26 mouse cellular contexts compared by ENCODE assay signal in genomic region chr9:104382571-104383170, GRCm38 (mm10). TPM values are rescaled to one million over a fixed set of nuclear protein-coding genes. Genes with fewer than 3 reads are reported as not detected.
DNase-seq lines count a peak whose midpoint lies in the region; ATAC-seq lines count a peak whose summit lies in the region.
"Had no signal": no experiment of that assay in that cellular context is flagged by ENCODE, and none has a peak within 500 bp of the region (broad histone marks: within the 10 kb centered on the region; RNA-seq: fewer than 3 reads in every experiment).

No protein-coding gene starts in this region.

- no peaks in the 10 kb centered on the region for H3K27me3 ChIP-seq in embryonic facial prominence, embryonic 15.5 days
- H3K27me3 ChIP-seq: forebrain, embryonic 15.5 days; heart, embryonic 15.5 days; limb, embryonic 13.5 days had no signal

- no peak overlapping the region for H3K4me3 ChIP-seq in embryonic facial prominence, embryonic 15.5 days (replicated peaks)
- H3K4me3 ChIP-seq: forebrain, embryonic 10.5 days; forebrain, embryonic 15.5 days; heart, embryonic 10.5 days; heart, embryonic 15.5 days; left cerebral cortex, adult 2 months; limb, embryonic 13.5 days had no signal

- ATAC-seq in embryonic facial prominence, embryonic 15.5 days (ENCODE audit: insufficient number of reproducible peaks, low FRiP score, low TSS enrichment, low read depth), result no peak; the same call in 1 of the 2 replicates
- ATAC-seq: CD4-positive, CD25-positive, alpha-beta regulatory T cell, adult 4 months; forebrain, embryonic 15.5 days; hindbrain, embryonic 16.5 days had no signal

- no peak overlapping the region for H3K9ac ChIP-seq in embryonic facial prominence, embryonic 15.5 days
- H3K9ac ChIP-seq: forebrain, embryonic 15.5 days; heart, embryonic 15.5 days; limb, embryonic 13.5 days had no signal

- no peaks in the 10 kb centered on the region for H3K36me3 ChIP-seq in embryonic facial prominence, embryonic 15.5 days
- H3K36me3 ChIP-seq: forebrain, embryonic 10.5 days; forebrain, embryonic 15.5 days; heart, embryonic 10.5 days; heart, embryonic 15.5 days; limb, embryonic 13.5 days had no signal

- H3K4me2 ChIP-seq in embryonic facial prominence, embryonic 15.5 days (replicated peaks), result no peak overlapping the region
- H3K4me2 ChIP-seq: forebrain, embryonic 15.5 days; heart, embryonic 15.5 days; limb, embryonic 13.5 days; liver, embryonic 11.5 days had no signal

- 66% methylated on average over 6 of the region's 6 CpGs for WGBS in embryonic facial prominence, embryonic 15.5 days

- DNase-seq in layer of hippocampus, adult 11-12 months (ENCODE audit: low spot score), result peak; percentile 13
- DNase-seq in layer of hippocampus, adult 8-10 months (ENCODE audit: low spot score in 2 of 2), result no peak
- peak; percentile 18 for DNase-seq in right cerebral cortex, postnatal 25 days
- no peak for DNase-seq in right cerebral cortex, adult 18-20 months
- peak; percentile 45 for DNase-seq in telencephalon, adult 2 months (ENCODE audit: low read depth, low spot score)
- no peak for DNase-seq in spleen, postnatal 36 days (ENCODE audit: low spot score in 2 of 2)
- DNase-seq: adrenal gland, postnatal 14 days; cerebellum, adult 11-12 months; cerebellum, adult 9-11 months; kidney, adult 18-20 months; kidney, postnatal 36 days; midbrain, embryonic 14.5 days; right cerebral cortex, postnatal 14 days; thymus, adult 2 months; thymus, postnatal 36 days had no signal

- H3K27ac ChIP-seq in embryonic facial prominence, embryonic 15.5 days (replicated peaks), result 0 out of 2 replicates have a peak overlapping the region, but pooled peaks have one; percentile 51
- H3K27ac ChIP-seq: forebrain, embryonic 10.5 days; forebrain, embryonic 15.5 days; heart, embryonic 10.5 days; heart, embryonic 15.5 days; left cerebral cortex, adult 2 months; limb, embryonic 13.5 days had no signal

- H3K4me1 ChIP-seq in embryonic facial prominence, embryonic 15.5 days, result no peaks in the 10 kb centered on the region
- H3K4me1 ChIP-seq: forebrain, embryonic 10.5 days; forebrain, embryonic 15.5 days; heart, embryonic 10.5 days; heart, embryonic 15.5 days; limb, embryonic 13.5 days had no signal

- H3K9me3 ChIP-seq in embryonic facial prominence, embryonic 15.5 days (replicated peaks), result no peaks in the 10 kb centered on the region
- H3K9me3 ChIP-seq: forebrain, embryonic 10.5 days; forebrain, embryonic 15.5 days; heart, embryonic 10.5 days; heart, embryonic 15.5 days; limb, embryonic 13.5 days had no signal

RNA-seq across cellular contexts. Expression of gene Acpp, which starts 45.1 kb away (rescaled TPM):
- total RNA-seq in layer of hippocampus, adult 8-10 months (2022), result under 1 TPM in 3 of 4 experiments, not detected in 1; 0.11 to 0.25 (median 0.20) TPM
- 4.1 and 4.3 TPM in 2 replicates for polyA plus RNA-seq in embryonic facial prominence, embryonic 15.5 days (2015; fragmentation: Nextera tagmentation; extraction: Ambion mirVana)
- total RNA-seq: heart, postnatal 25 days had no signal

Comparison
In these comparisons a context has a peak if more than half of its experiments do, and no peak if none do; other contexts are left out.
1. DNase-seq: peak in layer of hippocampus, adult 11-12 months (single experiment), right cerebral cortex, postnatal 25 days (single experiment) and telencephalon, adult 2 months (single experiment); none in layer of hippocampus, adult 8-10 months (0 of 2), right cerebral cortex, adult 18-20 months (single experiment) and spleen, postnatal 36 days (0 of 2).